Mouse (Mus musculus): ENCODE results near the gene Gcc2.
"Not testable (repeated sequence)": the region's sequence is repeated elsewhere in the genome, so short reads cannot be mapped to it uniquely, and the experiment has no call there.

DNA sequence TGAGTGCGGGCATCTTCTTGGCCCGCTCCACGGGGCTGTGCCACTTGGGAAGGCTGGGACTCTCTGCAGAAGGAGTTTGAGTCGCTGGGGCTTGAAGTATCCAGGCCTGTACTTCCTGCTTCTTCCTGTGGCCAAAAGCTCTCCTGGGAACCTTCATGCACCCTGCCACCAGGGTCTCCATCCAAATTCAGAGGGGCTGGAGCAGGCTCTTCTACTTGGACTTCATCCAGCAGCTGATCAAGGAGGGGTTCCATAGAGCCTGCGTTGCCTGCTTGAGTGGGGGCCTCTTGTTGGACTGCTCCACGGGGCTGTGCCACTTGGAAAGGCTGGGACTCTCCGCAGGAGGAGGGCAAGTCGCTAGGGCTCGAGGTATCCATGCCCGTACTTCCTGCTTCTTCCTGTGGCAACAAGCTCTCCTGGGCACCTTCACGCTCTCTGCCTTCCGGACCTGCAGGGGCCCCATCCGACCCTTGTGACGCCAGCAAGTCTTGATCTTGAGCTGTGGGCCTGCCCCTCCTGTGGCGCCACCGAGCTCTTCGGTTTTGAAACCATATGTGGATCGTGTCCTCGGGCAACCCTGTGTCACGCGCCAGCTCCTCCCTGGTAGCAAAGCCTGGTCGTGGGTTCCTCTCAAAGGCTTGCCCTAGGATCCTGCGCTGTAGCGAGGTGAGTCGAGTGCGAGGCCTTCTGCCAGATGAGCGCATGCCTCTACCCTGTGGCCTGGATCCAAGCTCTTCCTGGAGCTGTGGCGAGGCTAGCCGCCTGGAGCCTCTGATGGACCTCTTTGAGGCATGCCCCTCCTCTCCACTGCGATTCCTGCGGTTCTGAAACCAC lies 31.1 kb upstream of the Gcc2 start:
- not testable (repeated sequence) for TF ChIP-seq CTCF (IDR thresholded peaks at IDR 0.05; ENCODE audit: control insufficient read depth, insufficient read depth, low read length); POLR2A (IDR thresholded peaks at IDR 0.05; ENCODE audit: borderline replicate concordance, control insufficient read depth, low read depth, low read length)
